Mouse (Mus musculus): ENCODE data around the gene Ptpn3.

Gene Ptpn3

DNA sequence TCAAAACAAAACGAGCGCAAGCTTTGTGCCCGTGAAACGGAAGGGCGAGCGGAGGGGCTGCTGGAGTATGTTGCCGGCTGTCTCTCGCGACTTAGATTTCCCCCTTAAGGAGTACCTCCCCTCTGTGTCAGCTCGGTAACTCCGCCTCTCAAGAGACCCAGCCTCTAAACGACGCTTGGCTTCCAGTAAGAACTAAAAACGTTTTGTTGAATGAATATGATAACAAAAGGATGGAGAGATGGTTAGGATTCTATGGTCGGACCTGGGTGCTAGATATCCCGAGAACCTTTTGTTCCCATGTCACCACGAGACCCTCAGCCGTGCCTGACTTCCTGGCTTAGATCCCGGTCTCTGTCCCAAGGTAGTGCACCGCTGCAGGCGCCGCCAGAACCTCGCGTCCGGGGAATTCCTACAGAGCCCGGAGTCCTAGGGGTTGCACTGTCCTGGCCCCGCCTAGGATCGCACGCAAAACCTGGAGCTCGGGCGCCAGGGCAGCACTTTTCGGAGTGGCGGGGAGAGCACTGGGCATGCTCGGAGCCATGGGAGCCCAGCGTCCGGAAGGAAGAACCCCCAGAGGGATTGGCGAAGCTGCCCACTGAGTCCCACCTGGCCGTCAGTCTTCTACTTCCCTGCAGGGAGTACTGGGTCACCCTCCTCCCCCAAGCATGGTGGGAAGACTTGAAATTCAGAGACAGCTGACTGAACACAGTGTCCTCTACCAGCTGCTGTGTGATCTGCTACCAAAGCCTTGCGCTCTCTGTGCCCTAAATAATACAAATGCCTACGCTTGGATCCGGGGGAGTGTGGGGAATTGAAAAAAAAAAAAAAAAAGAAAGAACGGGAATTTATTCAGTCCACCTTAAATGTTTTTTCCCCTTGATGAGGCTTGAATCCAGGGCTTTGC, at the start of gene Ptpn3:
Gene Ptpn3, minus strand, starts transcription at position 428 of the 904 bp plus-strand sequence.
- peak; percentile 88 for DNase-seq

DNA sequence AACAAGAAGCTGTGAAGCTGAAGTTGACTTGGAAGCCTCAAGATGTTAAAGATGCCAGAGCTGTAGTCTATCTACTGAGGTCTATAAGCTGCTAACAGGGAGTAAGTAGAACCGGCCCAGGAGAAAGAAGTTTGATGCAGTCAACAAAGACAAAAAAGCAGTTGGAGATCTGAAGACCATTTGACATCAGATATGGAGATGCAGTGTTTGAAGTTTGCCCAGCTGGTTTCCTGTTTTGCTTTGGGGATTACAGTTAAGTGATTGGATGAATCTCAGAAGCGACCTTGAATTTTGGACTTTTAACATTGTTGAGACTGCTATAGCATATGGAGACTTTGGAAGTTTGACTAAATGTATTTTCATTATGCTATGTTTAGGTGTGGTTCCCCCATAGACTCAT, 48.9 kb upstream of the Ptpn3 start:
- DNase-seq: no peak

DNA sequence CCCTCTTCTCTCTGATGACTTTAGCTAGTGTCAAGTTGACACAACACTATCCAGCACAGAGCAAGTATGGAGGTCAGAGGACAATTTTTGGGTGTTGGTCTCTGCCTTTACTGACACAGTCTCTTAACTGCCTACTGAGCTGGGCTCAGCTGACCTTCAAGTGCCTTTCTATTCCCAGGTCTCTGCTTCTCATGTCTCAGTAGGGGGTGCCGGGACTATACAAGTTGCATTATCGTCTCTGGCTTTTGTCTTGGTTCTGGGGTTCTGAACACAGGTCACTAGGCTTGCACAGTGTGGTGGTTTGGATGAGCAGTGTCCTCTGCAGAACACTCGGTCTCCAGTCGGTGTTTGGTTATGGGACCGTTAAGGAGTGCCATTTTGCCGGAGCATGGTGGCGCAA, 42.4 kb upstream of the Ptpn3 start:
- no peak for DNase-seq

DNA sequence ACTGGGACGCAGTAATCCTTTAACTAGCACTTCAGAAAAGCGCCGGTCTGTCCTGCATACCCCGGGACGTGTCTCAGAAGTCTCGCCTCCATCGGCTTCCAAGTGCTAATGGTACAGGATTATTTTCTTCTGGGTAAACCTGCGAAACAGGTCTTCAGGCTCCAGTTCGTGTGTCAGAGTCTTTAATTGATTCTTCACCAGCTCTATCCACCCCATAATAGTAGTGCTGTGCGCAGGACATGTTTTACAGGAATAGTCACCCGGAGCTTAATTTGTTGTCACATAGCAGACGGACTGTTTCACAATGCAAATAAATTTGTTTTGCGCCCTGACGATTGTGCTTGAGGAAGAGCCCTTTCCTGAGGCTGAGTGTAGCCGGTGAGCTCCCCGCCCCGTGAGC, 37.3 kb upstream of the Ptpn3 start:
- DNase-seq: no peak

DNA sequence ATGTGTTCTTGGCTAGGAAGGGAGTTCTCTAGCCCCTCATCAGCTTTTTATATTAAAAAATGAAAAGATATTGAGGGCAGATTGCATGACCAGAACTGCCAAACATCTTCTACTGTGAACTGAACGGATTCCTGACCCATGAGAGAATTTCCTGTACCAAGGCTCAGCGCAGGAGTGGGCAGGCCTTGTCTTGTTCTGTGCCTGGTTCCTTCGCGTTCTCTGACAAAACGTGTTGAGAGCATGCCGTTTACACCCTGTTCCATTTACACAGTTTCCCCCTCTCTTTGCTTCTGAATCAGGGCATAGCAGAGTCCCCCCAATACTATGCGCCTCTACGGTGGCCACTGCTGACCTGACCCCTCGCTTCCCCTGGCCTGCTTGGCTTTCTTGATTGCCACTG, 36.4 kb upstream of the Ptpn3 start:
- DNase-seq: no peak

DNA sequence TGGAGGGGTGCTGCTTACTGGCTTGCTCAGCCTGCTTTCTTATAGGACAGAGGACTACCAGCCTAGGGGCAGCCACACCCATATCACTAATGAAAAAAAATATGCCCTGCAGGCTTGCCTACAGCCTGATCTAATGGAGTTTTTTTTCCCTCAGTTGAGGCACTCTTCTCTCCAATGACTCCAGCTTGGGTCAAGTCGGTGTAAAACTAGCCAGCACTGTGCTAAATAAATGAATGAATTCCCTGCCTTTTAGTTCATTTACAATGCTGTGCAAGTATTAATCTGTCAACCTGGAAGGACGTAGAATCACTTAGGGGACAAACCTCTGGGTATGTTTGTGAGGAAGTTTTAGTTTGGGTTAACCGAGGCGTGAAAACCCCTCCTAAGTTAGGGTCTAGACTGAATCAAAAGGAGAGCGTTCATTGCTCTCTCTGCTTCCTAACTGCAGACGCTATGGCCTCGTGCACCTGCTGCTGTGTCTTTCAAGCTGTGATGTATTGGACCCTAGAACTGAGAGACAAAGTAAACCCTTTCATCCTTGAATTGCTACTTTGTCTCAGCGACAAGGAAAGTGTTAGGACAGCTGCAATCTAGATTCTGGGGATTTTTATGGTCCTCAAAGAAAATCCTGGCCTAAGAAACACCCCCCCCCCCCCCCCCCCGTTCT, 33.5 kb upstream of the Ptpn3 start:
- no peak for DNase-seq

DNA sequence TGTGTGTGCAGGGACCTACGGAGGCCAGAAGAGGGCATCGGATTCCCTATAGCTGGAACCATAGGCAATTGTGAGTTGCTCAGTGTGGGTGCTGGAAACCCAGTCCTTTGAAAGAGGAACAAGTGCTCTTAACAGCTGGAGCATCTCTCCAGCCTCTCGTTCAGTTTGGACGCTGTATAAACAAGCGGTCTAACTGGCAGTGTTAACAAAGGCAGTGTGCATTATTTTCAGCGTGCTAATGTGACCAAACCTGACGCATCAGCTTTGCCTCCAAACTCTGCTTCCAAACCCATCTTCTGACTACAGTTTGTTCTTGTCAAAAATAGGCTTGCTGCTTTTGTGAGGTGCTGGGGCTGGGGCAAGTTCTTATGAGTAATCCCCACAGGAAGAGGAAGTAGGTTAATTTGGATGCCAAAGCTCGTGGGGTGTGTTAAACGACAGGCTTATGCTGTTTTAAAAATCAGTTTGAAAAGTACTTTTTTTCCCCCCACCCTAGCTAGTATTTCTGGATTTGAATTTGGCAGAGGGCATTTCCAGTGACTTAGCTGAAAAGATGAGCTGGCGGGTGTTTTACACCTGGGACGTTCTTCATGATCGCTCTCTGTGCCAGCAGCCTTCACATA, 32.4 kb upstream of the Ptpn3 start:
- peak; percentile 30 for DNase-seq

DNA sequence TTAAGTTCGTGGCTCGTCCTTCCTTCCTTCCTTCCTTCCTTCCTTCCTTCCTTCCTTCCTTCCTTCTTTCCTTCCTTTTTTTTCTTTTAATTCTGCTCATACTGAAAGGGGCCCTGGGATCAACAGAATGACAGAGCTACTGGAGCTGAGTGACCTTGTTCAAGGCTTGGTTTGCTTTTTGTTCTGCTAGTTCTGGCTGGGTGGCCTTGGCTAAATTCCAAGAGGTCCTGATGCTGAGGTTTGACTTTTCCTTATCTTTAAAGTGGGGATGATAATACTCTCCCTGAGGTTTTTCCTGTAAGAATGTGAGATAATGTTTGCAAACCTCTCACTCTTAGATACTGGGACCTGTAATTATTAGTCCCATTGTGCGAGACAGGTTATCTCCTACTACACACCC, 30.9 kb upstream of the Ptpn3 start:
- no peak for DNase-seq

DNA sequence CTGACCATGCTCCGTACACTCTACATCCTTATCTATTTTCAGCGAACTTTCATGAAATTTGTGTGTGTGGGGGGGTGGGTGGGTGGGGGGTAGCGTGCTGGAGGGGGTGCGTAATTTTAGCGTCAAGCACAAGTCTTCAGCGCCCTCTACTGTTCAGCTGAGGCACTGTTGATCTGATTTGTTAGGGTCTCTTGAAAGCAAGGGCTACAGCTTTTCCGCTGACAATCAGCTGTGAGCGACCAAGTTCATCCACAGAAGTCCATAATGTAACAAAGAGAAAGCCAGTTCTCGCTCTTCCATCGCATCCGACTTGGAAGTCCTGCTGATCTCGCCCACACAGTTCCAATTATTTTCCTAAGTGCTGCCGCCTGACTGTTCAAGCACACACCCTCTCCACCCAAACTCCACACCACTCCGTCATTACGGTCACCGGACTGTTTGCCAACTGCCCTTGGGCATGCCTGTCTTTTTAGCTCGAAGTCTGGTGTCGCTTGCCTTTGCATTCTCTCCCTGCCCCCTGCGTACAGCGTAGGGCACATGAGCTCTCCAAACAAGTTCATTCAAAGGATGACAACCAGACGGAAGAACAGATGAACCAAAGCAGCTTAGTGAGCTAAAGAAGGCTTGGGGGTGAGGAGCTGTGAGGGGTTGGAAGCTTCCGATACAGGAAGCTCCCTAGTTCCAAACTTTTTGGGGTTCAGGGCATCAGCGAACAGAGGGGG, 19.1 kb upstream of the Ptpn3 start:
- DNase-seq: peak; percentile 66

DNA sequence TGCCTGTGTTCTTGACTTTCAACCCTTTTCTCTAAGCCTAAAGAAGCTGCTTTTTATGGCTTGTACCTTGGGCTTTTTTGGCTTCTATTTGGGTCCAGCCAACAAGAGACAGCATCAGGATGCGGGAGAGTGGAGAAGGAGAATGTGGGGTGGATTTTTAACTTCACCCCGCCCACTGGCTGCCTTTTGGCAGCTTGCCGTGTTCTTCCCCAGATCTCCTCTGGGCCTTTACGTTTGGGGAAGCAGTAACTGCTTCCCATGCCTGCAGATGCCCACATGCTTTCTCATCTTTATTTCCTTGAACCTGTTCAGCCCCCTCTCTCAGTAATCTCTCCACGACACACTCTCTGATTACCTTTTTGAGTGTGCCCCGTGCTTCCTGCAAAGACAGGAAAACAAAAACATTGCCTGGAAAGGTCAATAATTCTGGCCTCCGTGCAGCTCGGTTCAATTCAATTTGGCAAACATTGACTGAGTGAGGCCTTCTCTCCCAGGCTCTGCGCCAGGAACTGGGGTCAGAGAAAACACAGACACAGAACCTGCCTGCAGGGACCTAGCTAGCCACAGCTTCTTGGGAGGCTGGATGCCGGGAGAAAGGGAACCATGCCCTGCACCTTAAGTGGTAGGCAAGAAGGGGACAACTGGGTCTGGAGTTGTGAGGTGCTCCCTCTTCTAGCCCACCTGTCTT, 17.0 kb upstream of the Ptpn3 start:
- peak; percentile 26 for DNase-seq

DNA sequence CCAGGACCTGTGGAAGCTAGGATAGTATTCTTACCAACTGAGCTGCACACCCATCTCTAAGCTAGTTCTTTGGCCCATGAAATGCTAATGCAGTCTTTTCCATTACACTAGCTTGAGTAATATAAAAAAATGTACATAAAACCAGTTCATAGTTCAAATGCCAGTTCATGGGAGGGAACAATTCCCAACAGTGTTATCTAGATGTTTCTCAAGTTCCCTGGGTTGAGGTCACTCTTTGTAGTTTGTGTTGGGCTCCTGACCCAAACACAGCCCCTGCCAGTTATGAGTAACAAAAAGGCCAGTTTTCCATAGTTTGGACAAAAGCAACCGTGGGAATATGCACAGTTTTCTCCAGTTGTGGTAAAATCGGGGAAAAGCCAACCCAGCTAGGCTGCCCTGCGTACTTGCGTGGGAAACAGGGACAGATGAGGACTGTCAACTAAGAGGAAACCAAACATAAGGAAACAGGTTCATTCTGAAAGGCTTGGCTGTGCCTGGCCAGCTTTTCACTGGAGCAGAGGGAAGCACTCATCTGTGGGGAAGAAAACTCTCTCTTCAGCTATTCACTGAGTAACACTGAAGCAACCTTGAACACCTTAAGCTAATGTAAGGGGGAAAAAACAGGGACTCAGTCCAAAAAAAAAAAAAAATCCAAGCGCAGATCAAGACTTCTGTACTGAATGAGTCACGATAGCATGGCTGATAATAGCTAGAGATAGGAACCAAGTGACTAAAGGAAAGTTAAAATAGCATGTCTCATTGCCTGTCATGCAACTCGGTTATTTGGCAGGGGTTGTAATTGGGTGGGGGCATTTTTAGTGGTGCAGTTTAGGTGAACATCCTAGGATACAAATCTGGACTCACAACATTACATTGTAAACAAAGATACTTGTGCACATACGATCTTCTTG, 10.9 kb upstream of the Ptpn3 start:
- DNase-seq: no peak

DNA sequence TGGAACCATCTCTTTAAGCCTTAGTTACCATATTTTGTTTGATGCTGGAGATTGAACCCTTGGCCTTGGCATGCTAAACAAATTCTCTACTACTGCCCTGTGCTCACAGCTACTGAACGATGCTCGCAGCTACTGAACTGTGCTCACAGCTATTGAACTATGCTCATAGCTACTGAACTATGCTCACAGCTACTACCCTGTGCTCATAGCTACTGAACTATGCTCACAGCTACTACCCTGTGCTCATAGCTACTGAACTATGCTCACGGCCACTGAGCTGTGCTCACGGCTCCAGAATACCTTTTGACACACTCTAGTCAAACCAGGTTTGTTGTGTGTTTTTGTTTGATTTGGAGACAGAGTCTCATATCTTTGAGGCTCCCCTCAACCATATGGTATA, 10.1 kb upstream of the Ptpn3 start:
- DNase-seq: no peak

DNA sequence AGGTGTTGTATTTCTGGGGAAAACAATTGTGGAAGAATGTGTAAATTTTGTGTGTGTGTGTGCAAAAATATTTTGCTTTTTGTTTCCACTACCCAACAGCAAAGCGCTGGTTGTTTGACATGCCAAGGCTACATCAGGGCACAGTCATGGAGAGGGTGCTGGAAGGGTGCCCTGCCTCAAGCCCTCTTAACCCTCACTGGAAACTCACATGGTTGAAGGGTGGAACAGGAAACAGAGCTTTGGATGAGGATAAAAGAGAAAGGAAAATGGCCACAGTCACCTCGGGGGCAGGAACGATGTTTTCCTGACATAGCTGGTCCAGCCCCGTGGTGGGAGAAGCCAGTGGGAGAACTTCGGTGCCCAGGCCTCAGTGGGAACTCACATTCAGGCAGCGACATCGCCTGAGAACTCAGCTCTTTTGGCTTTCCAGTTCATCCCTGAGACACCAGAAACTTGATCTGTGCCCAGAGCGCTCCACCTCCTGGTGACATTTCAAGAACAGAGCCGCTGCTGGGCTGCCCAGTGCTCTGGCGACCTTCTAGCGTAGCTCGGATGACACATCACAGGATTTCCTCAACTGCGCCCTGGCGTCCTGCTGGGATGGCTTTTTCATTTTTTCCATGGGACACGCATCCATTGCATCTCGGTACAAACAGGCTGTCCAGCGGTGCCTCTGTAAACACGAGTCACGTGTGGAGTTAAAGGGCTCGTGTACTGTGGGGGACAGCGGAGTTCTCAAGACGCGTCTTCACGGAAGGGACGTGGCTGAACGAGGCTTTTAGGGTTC, 6.8 kb upstream of the Ptpn3 start:
- DNase-seq: peak; percentile 92

DNA sequence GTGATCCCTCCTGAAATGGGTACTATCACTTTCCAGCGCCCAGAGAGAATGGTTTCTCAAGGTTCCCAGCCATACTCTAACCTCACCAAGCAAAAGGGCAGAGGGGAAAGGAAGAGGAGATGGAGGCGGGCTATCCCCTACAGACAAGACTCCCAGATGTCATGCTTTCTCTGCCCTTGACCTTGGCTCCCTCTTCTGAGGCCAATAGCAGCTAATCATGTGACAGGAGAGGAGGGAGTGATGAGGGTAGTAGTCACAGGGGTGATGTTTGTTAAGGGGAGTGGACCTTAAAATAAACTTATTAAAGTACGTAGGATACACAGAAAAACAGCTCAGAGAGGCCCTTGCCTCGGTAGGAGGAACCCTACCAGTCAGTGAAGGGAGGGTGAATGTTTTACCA, 6.1 kb upstream of the Ptpn3 start:
- peak; percentile 26 for DNase-seq

DNA sequence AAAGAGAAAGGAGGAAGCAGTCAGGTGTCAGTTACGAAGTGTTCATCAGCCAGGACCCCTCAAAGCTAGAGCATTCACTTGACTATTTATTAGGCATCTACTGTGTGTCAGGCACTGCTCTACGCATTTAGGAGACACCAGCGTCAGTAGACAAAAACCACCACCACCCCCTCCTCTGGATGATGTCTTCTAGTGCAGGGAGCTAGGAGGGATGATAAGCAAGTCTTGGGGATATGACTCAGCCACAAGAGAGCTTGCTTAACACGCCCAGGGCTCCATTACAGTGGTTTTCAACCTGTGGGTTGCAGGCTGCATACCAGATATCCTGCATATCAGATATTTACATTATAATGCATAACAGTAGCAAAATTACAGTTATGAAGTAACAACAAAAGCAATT, 4.6 kb upstream of the Ptpn3 start:
- no peak for DNase-seq

DNA sequence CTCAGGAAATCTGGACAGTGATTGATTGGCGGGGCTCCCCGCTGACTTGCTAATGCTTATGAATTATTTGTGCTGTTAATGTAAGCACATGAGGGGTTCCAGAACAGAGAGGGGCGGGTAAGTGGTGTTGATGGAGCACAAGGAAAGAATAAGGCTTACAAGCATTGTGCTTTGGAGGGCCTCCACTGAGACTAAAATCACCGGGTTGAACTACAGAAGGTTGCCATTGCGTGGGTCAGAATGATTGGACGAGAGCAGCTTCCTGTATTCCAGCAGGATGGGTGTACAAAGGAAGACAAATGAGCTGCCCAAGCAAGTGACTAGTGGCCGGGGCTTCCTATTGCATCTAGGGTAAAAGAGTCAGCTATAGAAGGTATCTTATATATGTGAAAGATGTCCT, 4.0 kb upstream of the Ptpn3 start:
- no peak for DNase-seq

DNA sequence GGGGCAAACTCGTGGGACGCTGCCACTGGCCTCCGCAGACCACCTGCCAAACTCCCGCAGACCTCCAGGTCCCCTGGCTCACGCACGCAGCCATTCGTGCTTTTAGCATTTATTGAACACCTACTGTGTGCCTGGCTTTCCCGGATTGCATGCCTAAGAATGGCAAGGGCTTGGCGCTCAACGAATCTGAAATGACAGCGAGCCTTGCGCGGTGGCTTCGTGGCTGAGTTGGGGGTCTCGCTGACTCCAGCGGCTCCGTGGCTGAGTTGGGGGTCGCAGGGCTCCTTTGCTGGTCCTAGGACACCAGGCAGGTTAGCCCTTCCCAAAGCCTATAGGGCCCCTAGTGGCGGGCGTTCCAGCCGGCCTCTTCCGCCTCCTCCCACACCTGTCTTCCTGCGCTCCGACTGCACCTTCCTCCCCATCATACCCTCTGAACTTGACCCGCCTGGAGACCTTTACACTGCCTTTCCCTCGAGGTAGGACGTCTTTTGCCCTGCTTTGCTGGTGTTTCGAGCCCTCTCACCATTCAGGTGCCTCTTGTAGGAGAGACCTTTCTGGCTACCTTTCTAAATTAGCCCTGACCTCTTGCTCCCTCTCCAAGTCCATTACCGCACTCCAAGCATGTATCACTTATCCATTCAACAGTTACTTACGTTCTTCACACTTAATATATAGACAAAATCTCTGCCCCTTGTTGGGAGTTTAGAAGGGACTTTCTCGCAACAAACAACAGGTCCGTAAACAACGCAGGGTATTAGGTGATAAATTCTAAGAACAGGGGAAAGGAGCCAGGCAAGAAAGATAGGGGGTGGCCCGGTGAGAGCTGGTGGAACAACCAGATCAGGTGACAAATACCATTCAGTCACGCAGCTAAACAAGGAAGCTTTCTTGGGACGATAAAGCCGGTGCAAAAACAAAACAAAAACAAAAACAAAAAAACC, 898 bp downstream of the Ptpn3 start:
- peak; percentile 58 for DNase-seq

DNA sequence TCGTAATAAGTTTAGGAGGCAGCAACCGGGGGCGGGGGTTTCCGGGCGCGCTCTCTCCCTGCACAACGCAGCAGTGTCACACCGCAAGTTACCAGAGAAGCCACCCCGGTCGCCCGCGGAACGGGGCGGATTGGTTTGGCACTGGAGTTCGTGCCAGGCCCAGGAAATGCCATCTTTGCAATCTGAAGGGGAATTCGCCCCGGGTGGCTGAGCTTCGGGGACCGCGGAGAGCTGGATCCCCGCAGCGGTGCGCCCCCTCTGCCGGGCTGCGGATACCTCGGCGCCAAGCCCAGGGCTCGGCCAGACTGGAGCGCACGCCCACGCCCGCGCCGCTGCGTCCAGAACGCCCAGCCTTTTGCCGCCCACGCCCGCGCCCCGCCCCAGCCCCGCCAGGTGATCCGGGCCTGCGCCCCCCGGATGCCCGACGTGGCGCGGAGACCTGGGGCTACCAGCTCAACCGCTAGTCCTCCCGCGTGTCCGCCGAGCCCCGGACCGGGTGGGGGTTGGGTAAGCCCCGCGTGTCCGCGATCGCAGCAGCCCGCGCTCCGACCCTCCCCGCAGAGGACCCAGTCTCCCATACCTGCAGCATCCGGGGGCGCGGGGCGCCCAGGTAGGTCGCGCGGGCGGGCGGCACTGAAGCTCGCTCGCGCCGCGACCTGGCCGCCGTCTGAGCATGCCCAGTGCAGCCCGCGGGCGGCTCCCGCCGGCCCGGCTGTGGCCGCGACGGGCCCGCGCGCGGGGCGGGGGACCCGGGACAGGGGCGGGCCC, 1.8 kb downstream of the Ptpn3 start:
- DNase-seq: peak; percentile 52

DNA sequence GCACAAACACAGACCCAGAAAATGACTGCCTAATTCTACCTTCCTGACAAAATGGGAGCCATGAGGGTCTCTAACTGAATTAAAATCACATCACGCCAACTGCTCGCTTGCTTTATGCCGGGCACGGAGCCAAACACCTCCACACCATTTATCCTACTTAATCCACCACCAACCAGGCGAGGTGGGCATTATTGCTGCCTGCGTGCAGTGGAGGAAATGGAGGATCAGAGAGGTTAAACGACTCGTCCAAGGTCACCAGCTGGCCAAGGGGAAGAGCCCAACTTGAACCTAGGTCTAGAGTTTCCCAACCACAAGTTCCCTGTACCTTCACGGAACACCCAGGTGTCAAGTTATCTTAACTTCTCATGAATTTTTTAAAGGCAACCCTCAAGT, 2.3 kb downstream of the Ptpn3 start:
- no peak for DNase-seq
